Mouse (Mus musculus) frontal cortex, adult 2 months (tissue): ENCODE measurements around the gene Cyb5d1. TPM values are rescaled to one million over a fixed set of nuclear protein-coding genes. Genes with fewer than 3 reads are reported as not detected.

Experiments
- DNase-seq, 2 experiments: peaks; one replicate each; pipeline ENCODE4 v3.0.0; 2022; ENCODE audit warnings: low spot score in 1 of 2; ENCODE audit errors: extremely low spot score in 1 of 2
- polyA plus RNA-seq: library from polyadenylated mRNA; depleted of rRNA; stranded (reverse); fragments of >200 nt; gene quantifications from 2 replicates; pipeline ENCODE4 v1.2.3, GENCODE M21; 2012

Cyb5d1 gene
- polyA plus RNA-seq, 1 experiment, result 34.2 TPM

- DNase-seq, result no peak
These were observed 21.1 kb upstream of the Cyb5d1 start for GRCm38 (mm10) chr11:69416509-69416908.

GRCm38 (mm10) chr11:69415668-69416451, 20.4 kb upstream of the Cyb5d1 start:
- DNase-seq, result no peak

DNA sequence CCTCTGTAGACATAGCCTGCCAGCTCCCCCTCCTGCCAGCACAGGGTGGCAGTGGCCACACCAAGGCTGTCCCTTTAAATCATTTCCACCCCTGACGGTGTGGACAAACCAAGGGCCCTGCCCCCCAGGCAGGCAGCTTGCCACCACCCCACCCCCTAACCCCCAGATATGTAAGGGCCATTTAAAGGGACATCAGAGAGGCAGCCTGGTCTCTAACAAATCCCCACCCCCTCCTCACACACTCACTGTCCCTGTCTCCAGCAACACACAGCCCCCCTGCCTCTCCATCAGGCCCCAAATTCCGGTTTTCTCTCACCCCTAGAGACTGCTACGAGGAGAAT, 19.9 kb upstream of the Cyb5d1 start:
- DNase-seq, result peak in 1 of 2 experiments; percentile 46

- no peak for DNase-seq
These were observed 19.2 kb upstream of the Cyb5d1 start for GRCm38 (mm10) chr11:69414421-69415326.

- peak in 1 of 2 experiments; percentile 75 for DNase-seq
These were observed 18.1 kb upstream of the Cyb5d1 start, which contains the start of gene Kdm6b for GRCm38 (mm10) chr11:69413221-69414181. Gene Kdm6b (minus strand): TSS chr11:69413675.

- peak in 1 of 2 experiments; percentile 68 for DNase-seq
These were observed 17.1 kb upstream of the Cyb5d1 start for GRCm38 (mm10) chr11:69412548-69412947.

GRCm38 (mm10) chr11:69411538-69412203, 16.2 kb upstream of the Cyb5d1 start:
- peak in 1 of 2 experiments; percentile 66 for DNase-seq

- peak; percentile 87 to 97 for DNase-seq
These were observed 15.7 kb upstream of the Cyb5d1 start for GRCm38 (mm10) chr11:69411073-69411535.

GRCm38 (mm10) chr11:69410310-69411072, 15.1 kb upstream of the Cyb5d1 start:
- peak in 1 of 2 experiments; percentile 71 for DNase-seq

GRCm38 (mm10) chr11:69410045-69410309, 14.5 kb upstream of the Cyb5d1 start:
- no peak for DNase-seq

GRCm38 (mm10) chr11:69409378-69410044, 14.1 kb upstream of the Cyb5d1 start:
- peak in 1 of 2 experiments; percentile 87 for DNase-seq

DNA sequence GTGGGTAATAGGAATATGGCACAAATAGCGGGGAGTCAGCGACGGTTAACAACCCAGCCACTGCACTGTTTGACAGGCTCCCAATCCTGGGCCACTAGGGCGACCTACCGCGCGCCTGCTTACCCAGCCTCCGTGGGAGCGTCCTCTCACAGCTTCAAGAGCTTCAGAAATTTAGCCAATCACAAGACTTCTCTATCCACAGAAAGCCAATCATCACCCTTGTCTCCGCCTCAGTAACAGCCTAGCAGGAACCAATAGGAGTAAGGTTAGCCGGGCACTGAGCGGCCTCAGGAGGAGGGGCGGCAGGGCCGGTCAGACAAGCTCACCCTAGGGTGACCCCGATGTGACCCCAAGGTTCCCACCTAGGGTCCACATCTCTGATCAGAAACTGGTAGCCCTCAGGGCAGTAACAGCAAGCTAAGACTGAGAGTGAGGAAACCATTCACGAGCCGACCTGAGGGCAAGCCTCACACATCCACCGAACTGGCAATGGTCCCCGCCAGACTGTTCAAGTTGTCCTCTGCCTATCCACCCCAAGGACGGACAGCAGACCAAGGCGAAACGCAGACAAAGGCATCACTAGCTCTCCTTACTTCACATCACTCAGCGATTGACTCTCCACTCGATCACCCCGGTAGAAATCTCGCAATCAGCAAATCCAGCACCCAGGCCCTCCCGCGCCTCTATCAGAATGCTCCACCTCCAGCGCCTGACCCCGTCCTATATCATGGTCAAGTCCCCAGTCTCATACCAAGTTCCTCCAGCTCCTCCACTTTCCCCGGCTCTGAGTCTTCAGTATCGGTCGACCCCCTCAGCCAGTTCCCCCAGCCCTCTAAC, 13.3 kb upstream of the Cyb5d1 start:
- DNase-seq, result peak; percentile 90 to 93

DNA sequence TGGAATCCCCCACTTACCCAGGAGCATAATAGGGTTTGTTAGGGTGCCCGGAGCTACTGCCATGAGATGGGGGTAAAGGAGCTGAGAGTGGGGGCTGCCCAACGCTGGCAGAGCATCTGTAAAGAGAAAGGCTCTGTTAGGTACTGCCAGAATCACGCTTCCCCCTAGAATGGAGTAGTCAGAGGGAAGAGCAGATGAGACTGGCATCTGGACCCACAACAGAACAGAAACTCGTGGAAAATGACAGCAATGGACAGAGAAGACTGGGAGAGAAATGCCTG, 12.2 kb upstream of the Cyb5d1 start:
- DNase-seq, result no peak

DNA sequence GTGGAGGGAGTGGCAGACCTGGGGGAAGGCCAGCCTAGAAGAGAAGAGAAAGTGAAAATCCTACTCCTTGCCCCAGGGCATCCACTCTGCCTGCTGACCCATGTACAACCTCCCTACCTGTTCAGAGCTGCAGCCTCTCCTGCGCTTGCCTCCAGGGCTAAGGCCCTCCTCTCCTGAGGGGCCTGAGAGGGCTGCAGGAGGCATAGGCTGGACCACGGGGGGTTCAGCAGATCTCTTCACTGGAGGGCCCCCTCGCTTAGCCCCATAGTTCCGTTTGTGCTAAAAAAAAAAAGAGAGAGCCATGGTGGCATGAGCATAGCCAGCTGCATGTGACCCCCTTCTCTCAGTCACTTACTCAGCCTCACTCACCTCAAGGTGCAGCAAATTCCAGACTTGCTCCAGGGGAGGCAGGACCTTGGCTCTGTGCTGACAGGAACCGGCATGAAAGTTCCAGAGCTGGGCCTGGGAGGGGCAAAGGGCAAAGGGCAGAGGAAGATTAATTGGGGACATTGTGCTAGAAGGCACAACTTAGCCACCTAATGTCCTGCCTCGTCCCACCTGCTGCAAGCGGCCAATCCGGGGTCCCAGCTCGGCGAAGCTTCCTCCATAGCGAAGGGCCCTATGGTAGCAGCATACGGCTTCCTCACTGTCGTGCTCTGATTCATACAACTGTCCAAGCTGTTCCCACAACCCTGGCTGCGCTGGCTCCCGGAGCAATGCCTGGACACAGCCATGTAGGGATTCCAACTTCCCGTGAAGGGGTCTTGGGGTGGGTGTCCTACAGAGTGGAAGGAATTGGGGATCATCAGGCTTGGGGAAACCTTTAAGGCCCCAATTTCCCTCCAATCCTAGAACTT, 11.7 kb upstream of the Cyb5d1 start:
- DNase-seq, result no peak

DNA sequence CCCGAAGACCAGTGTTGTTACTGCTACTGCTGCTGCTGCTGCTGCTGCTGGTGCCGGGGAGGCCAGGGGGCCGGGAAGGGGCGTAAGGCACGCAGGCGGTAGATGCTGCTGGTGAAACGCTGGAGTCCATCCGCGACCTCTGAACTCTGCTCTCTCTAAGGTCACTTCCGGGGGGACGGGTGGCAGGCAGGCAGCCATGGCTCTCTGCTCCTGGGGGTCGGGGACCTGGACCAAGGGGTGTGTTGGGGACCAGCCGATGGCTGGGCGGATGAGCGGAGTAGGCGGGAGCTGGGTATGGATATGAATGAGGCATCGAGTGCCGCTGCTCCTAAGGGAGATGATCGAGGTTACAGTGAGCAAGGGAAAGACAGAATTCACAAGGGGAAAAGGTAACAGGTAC, 10.9 kb upstream of the Cyb5d1 start:
- DNase-seq, result no peak

GRCm38 (mm10) chr11:69405397-69406200, 10.2 kb upstream of the Cyb5d1 start:
- DNase-seq, result no peak
